Mouse (Mus musculus) olfactory bulb, adult 2 months (tissue): Measurements from ENCODE around the gene Palld.

Experiments
- CTCF ChIP-seq: fragments of 200-500 bp; IDR thresholded peaks from 2 replicates; pipeline ENCODE4 v1.5.1; 2012; ENCODE audit warnings: low read depth, mild to moderate bottlenecking, low read length, moderate library complexity; ENCODE audit not compliant: insufficient read depth
- POLR2A ChIP-seq: fragments of 200-500 bp; IDR thresholded peaks from 2 replicates; pipeline ENCODE4 v1.6.1; 2012; ENCODE audit warnings: mild to moderate bottlenecking, low read depth, low read length, moderate library complexity; ENCODE audit not compliant: insufficient read depth

DNA sequence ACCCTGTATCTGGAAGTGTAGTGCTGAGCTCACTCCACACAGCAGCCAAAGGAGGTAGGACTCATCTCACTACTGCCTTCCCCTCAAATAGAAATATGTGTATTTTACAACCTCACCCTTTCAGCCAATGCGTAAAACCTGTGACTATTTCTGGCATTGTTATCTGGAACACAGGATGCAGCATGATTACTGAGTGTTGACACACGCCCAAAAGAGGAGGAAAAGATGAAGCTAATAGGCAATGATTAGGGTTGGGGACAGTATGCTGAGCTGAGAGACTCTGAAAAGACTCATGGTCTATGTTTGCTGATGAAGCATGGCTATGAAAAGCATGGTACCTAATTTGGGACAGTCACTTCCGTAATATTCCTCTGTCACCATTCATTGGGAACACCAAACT, 124.3 kb downstream of the Palld start:
- TF ChIP-seq CTCF (no peak), POLR2A (no peak)
